Mouse (Mus musculus) hindlimb bud, embryonic 11.5 days (tissue): ENCODE measurements around the gene Sult2a2.
"Not testable (repeated sequence)": the region's sequence is repeated elsewhere in the genome, so short reads cannot be mapped to it uniquely, and the experiment has no call there.

Experiments
- DNase-seq: peaks from one replicate; pipeline ENCODE4 v3.0.0-alpha.2; 2012; ENCODE audit warnings: low read depth, low spot score; ENCODE audit errors: extremely low spot score

Gene Sult2a2

DNA sequence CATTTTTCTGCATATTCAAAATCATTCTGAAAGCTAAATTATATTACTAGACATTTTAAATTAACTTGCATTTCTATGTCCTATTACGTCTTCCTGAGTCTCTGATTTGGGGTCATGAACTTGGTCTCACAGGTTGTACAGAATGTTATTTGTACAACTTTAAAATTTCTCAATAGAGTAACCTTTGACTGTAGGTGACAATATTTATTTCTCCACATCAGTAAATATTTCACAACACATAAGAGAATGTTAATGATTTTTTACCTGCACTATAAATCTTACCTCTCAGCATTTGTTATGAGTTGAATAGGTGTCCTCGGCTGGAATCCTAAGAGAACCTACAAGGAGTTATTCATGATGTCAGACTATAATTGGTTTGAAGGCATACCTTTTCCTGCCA lies at the start of gene Sult2a2:
TSS of gene Sult2a2 (plus strand) at position 301 of the 400 bp plus-strand sequence.
- not testable (repeated sequence) for DNase-seq

DNA sequence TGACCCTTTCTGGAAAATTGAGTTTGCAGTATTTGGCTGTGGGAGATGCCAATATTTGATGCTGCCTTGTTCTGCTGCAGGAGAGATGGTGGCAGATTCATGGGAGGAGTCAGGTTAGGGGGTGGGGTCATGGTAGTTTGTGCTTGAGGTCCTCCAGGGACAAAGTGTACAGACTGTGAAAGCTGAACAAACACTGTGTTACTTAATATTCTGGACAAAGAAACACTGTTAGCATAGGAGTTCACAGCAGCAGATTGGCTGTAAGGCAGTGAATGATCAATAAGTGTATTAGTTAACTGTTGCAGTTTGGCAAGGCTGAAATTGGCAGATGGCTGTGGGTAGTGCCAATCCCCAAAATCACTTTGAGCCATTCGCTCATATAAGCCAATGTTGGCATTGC lies 80.6 kb downstream of the Sult2a2 start:
- DNase-seq, result no peak
